Mouse (Mus musculus) adrenal gland (tissue): ENCODE results near the gene Basp1.

ENCODE experiments used
- intact Hi-C: fragments of 180-260 bp; cut with DNase I; formaldehyde crosslinking; loops from one replicate; pipeline ENCODE4 v1.15.1; 2025

Gene Basp1

DNA sequence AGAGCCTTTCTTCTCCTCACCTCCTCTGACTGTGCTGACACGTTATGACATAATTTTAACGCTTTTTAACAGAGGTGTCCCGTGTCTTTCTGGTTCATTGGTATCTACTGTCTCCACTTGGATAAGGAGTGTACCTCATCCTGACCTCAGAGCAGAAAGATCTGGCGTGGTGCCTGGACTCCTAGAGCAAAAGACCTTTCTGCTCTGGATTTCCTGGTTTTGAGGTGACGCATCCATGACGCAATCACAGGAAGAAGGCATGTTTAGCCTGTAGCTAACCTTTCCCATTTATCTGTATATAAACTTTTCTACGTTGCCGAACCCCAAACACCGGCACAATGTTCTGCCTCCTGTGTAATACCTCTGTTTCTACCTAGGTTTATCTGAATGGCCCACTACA is 6.7 kb upstream of the Basp1 start:
- intact Hi-C loops = no loop called here

DNA sequence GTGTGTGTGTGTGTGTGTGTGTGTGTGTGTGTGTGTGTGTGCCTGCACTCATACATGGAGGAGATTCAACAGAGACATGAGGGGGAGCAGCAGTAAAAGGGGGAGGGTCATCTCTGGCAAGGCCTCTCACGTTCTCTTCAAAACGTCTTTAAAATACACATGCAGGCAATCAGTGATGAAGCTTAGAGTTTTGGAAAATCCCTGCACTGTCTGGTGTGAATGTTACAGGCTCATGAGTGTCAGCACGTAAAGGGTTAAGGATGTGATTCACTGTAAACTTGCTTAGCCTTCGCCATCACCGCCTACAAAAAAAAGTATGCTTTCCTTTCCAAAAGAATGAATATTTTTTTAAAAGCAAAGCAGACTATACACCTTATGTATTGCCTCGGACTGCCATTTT is 2.8 kb upstream of the Basp1 start:
- intact Hi-C loops = loop anchor here (5.0 kb wide), 1 partner anchor 369 kb away; no protein-coding TSS in a partner anchor

DNA sequence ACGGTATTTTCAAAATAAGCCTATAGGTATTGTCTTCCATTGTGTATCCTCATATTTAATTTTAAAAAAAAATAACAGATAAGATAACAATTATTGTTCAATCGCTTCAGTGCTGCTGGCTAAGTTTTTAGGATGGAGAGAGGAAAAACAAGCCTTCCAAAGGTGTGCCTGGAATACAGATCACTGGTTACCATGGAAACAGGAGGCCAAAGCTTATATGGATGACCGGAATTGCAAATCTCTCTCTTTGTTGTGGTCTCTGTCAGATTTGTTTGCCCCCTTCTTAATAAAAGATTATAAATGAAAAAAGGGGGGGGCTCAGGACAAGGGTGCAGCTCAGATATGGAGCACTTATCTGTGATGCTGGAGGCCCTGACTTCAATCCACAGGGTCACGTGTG is 2.4 kb upstream of the Basp1 start:
- intact Hi-C loops = loop anchor here (2.0 to 5.0 kb wide), 3 partner anchors 369 to 817 kb away; no protein-coding TSS in a partner anchor

DNA sequence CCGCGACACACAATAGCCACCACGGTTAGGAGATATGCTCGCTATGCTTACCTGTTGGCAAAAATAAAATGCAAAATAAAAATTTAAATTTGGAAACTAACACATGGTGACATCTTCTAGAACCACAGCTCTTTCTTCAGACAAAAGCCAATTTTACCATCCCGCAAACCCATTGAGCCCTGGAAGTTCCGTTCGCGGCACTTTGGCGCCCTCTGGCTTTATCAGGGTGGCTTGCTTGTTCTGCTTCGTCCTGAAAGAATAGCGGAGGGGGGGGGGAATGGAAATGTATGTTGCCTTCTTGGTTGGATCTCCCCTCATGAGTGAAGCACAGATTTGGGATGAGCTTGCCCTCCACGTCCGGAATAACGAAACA is 1.2 kb upstream of the Basp1 start:
- intact Hi-C loops = loop anchor here (2.0 to 5.0 kb wide), 3 partner anchors 367 to 816 kb away; no protein-coding TSS in a partner anchor

DNA sequence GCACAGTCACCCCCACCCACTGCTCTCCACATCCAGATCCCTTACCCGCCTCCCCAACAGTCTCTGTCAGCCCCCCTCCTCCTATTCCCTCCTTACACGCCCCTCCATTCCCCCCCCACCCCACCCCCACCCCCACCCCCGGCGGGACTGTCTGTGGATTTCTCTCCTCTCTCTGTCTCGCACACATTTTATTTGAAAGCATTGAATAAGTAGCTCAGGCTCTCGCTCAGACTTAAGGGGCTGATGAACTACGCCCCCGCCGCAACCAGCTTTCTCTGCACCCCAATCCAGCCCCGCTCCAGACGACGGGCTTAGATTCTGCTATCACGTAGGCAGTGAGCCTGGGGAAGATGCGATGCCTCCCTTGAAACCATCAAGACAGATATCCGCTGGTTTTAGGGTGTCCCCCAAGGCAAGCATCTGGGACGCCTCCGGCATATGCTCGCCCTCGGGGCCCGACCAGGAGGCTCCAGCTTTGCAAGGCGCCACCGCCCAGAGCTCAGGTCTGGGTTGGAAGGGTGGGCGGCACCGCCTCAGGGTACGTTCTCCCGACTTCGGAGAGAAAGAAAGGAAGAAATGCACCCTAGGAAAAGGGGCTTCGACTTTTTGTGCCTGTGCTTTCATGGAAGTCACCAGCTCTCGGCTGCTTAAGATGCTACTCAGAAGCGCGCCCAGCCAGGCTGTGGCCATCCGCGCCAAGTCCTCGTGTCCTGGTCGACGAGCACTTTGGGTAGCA is 615 bp upstream of the Basp1 start:
- intact Hi-C loops = loop anchor here (2.0 kb wide), 2 partner anchors 689 to 815 kb away; no protein-coding TSS in a partner anchor

DNA sequence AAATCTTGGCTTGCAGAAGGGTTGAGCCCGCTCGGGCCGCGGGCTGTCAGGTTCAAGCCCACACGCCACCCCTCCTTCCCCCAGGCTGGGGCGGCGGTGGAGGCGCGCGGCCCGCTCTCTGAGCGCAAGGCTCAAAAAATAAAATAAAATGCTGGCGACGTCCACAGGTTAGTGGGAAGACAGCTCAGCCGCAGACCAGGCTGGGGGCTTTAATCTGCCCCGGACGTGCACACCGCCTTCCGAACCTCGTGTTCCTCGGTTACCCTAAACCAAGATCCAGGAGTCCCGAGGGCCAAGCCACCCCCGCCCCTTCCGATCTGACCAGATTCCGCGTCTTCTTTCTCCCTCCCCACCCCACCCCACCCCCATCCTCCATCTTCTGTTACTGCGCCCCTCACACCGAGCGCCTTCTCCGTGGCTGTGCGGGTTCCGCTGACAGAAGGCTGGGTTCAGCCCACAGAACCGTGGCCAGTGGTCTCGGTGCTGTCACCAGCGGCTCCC is 753 bp downstream of the Basp1 start:
- intact Hi-C loops = no loop called here

DNA sequence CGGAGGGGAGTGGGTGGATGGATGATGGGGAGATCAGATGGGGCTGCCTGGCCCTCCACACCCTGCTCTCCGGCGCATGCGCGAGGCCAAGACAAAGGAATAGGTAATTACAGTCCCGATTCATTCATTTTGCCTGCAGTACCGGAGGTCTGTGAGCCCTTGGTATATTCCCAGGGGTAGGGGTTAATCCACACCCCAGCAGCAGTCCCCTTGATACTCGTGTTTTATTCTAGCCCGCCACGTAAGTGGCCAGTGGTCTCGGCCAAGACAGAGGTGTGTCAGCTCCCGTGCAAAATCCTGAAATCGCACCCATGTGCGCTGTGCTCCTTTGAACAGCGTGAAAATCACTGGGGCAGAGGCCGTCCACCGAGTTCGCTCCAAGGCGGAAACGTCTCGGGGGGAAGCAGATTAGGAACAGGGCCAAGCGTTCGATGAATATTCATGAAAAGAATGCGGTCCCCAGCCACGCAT is 1.4 kb downstream of the Basp1 start:
- intact Hi-C loops = no loop called here

DNA sequence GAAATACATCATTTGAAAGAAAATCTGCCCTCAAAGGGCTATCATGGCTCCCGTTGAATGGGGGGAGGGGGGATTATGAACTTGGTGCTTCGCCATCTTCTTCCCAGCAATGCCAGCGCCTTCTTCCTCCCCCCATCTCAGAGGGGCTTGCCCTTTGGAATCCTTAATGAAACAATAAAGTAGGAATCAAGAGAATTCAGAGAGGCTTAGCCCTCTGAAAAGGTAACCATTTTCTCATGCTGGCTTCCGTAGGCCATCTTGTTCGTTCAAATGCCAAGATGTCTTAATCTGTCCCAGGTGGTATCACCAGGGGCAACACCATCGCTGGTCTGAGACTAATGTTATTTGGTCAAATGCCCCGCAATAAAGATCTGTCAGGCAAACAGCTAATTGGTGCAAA is 2.1 kb downstream of the Basp1 start:
- intact Hi-C loops = no loop called here

DNA sequence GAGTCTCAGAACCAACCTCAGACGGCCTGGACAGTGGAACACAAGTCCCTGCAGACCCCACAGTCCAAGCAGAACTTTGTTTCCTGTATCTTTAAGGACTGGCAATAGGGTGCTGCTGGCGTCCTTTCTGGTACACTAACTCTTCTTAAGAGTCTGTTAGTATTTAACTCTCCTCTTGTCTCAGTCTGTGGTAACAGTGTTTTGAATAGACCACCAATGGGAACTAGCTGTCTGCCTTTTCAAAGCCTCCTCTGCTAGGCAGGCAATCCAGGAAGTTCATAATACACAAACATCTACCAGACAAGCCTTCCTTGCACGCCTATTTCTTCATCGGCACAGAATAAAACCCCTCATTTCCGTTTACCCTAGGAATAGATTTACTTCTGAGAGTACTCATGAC is 7.6 kb downstream of the Basp1 start:
- intact Hi-C loops = no loop called here

DNA sequence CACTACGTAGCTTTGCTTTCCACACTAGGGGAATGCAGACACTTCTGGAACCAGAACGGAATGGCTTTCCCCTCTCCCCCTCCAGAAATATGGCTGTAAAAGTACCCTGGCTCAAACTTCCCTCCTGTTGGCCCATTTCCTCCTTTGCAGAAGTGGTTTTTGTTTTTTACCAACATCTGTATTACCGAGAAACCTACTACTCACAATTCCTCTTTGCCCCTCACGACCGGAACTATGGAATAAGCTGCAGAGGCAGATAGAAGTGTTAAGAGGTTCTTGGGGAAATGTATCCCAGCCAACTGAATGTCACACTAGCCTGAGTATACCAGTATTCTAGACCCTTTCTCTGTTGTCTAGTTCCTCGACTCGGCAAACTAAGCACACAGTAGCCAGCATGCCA is 9.7 kb downstream of the Basp1 start:
- intact Hi-C loops = no loop called here

DNA sequence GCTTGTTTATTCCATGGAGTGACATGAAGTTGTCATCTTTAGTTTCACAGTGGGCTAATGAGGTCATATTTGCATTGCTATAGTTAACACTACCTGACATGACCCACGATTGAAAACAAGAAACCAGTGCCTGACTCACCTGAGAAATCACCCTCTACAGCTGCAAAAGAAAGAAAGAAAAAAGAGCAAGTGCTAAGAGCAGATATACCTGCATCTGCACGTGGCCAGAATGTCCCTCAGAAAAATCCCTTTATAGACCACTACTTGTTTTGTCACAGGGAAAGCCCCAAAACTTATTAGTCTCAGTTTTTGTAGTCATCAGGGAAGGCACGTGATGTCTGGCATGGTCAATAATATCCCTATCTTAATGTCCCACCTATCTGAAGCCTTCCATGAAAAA is 11.6 kb downstream of the Basp1 start:
- intact Hi-C loops = no loop called here

DNA sequence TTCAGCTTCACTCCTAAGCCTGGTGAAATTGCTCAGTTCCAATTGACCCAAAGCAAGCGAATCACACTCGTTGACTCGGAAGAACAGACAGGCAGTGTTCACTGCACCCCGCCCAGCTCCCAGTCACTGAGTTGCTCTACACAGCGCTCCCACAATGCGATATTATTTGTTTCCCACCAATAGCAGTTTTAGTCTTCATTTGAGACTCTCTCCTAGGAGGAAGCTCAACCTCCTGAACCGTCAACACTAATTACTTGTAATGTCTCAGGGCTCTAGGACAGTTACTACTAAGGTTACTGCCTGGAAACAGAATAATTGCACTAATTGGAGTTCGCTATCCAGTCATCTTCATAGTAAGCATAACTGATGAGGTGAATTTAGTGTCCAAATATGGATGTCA is 13.3 kb downstream of the Basp1 start:
- intact Hi-C loops = no loop called here

DNA sequence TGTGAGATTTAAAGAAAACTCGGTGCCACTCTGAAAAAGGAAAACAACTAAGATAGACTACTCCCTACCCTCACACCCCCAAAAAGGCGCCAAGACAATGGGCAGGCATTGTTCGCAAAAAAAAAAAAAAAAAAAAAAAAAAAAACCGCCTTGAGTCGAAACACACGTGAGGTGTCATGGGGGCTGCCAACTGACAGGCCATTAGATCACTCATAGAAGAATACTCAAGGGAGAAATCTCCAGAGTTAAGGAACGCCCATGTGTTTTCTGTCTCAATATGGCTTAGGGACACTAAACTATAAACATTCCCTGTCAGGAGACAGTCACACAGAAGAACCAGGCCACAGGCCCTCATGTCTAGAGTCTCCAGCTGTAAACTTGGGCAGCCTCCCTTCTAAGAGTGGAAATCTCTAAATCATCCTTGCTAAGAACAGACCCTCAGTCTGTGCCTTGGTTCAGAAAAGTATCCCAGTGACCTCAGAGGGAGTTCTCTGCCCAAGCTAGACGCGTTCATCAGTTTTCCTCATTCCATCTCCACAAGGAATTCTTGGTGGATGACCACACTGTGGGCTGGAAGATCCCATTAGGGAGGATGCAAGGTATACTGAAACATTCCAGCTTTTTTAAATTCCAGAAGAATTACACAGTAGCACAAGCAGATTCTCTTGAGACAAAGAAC is 17.5 kb downstream of the Basp1 start:
- intact Hi-C loops = no loop called here

DNA sequence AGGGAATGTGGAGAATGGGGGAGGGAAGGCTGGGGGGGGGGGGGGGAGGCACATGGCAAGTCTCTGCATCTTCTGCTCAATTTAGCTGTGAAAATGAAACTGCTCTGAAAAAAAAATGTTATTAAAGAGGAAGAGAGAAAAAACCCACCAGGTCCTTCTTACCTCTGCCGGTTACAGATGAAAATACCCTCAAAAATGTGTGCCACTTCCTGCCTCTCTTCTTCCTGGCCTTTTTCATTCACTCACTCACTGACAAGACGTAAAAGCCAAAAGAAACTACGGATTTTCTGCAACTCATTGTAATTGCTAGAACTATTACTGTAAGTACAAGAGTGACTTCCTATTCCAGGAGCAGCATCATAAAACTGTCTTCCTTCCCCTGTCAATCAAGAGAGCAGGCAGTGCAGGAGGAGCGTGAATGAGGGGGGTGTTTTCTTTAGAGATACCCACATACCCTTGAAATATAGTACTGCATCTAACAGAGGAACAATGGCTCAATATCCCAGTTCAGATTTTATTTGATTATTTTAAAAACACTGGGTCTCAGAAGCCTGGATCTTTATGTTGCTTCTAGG is 21.0 kb downstream of the Basp1 start:
- intact Hi-C loops = no loop called here

DNA sequence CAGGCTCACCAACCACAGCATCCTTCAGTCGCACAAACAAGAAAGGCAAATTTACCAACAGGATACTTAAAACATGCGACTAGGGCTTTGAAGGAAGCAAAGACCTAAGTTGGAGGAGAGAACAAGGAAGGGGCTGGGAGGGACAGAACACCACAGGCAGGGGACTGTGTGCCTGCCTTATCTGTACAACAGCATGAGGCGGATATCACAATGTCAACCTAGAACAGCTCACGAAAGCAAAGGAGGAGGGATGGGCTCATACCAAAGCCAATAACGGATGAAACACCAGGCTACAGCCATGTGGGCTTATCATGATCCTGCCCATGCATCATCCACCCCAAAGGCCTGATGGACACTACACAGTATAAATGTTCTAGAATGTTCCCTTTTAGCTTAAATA is 22.4 kb downstream of the Basp1 start:
- intact Hi-C loops = no loop called here

DNA sequence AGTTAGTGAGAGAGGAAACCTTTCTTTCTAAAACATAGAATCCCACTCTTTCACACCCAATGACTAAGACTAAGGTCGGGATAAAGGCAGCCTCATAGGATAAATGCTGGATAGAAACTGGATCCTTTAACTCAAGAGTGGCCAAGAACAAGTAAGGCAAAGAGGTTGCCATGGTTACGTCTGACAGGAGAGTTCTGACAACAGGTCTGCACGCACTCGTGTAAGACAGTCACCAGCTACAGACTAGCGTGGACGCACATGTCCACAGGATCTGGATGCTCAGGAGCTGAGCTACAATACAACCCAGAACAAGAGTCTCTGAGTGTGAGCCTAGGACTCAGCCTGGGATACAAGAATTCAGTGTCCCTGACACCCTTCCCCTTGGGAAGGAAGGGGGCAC is 26.0 kb downstream of the Basp1 start:
- intact Hi-C loops = no loop called here

DNA sequence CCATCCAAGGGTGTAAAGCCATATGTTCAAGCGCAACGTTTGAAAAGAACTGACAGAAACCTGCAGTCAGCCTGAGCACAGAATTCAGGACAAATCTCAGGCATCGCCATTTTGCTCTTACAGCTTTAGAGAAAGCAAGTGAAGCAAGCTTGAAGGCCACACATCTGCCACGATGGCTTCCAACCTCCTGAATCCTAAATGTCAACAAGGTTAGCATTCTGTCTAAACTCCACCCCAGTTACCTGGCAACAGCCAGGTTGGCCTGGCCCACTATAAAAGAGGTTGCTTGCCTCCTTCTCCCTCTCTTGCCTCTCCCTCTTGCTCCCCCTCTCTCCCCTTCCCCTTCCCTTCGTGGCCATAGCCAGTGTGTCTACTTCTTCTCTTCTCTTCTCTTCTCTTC is 33.5 kb downstream of the Basp1 start:
- intact Hi-C loops = no loop called here

DNA sequence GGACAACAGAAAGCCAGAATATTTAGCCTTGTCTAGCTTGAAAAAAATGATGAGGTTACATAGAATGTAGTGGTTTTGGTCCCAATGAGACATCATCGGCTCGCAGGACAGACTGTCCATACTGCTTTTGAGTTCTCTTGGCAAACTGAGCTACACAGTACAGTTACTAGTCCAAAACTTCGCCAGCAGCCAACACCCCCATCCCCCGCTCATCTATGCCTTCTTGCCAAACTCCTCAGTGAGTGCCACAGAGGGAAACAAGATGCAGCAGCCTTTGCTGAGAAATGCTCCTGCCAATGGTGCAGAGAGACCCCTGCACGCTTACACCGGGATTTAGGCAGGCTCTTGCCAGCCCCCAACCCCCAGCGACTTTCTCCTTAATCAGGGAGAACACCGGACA is 34.9 kb downstream of the Basp1 start:
- intact Hi-C loops = no loop called here

DNA sequence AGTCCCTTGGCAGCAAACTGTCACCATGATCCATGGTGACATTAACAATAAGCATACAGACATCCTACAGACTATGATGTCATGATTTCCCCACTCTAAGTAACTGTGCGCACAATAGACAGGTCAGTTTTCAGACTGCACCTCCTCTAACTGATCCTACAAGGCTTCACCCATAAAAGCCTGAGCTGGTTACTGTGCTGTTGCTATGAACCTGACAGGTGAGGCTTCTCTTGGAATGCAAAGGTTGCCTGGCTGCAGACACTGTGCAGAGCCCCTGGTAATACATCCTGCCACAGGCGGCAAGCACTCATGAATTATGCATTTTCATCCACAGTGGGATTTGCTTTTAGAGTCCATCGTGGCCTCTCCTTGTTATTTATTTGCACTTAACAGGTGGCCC is 36.6 kb downstream of the Basp1 start:
- intact Hi-C loops = no loop called here

DNA sequence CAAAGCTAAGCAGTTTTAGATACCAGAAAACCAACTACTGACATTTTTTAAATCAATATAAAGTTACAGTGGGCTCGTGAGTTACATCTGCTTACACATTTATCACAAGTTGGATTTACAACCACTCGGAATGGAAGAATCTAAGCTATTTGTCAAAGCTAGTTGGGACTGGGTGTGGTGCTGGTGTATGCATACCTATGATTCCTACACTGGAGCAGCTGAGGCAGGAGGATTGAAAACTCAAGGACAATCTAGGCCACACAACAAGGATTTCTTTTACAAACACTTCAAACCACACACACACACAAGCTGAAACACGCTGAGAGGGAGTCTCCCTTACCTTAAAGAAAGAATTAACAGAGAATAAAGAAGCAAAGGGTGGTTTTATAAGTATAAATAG is 40.1 kb downstream of the Basp1 start:
- intact Hi-C loops = no loop called here

DNA sequence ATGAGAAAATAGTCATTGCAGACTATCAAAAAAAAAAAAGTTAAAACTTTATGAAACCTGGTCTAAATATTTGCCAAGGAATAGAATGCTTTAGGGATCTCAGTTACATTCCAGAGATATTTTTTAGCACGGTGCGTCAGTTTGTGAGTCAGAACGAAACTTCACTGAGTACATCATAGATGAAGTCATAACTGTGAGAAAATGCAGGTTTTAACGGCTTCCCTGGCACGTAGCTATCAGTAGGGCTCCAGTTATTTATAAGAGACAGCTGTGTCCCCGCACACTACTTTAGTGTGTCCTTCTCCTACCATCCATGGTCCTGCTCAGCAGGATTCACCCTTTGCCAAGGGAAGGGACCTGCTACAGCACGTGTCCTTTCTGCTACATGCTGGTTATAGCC is 44.0 kb downstream of the Basp1 start:
- intact Hi-C loops = no loop called here

DNA sequence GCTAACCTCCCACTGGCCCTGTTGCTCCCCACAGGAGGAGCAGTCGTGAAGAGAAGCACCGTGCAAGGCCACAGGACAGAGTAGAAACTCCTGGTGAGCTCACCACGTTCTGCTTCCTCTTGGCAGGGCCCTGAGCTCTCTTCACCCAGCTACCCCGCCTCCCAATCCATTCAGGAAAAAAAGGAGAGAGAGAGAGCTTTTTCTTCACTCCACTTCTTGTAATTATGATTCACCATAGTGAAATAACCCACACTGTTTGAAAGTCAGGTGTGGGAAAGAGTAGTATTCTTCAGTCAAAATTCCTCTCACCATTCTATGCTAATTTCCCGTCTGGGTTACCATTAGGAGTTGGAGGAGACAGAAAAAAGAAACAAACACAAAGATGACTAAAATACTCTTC is 48.1 kb downstream of the Basp1 start:
- intact Hi-C loops = no loop called here
